Mouse (Mus musculus) cerebellum, adult 2 months (tissue): Measurements from ENCODE around the gene Tnni3.

Experiments used
- CTCF ChIP-seq: fragments of 200-500 bp; IDR thresholded peaks from 2 replicates; pipeline ENCODE4 v1.5.1; 2011; ENCODE audit warnings: low read depth, mild to moderate bottlenecking, control low read depth, low read length, moderate library complexity, borderline replicate concordance; ENCODE audit not compliant: insufficient read depth
- POLR2A ChIP-seq: fragments of 200-500 bp; IDR thresholded peaks from 2 replicates; pipeline ENCODE4 v1.6.1; 2011; ENCODE audit warnings: low read length, control low read depth, borderline replicate concordance; ENCODE audit not compliant: insufficient read depth

DNA sequence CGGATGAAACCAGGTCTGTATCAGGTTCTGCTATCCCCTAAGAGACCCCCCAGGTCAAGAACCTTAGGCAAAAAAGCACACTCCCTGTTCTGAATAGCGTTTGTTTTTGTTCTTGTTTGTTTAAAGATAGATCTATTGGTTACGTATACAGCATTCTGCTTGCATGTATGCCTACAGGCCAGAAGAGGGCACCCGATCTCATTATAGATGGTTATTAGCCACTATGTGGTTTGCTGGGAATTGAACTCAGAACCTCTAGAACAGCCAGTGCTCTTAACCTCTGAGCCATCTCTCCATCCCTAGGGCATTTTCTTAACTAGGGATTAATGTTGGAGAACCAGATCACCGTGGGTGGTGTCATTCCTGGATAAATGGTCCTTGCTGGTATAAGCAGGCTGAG, 17.3 kb upstream of the Tnni3 start:
- TF ChIP-seq POLR2A (no peak), CTCF (no peak)
